Mouse (Mus musculus) testis, adult 2 months (tissue): ENCODE data around the gene Tas1r2. TPM values are rescaled to one million over a fixed set of nuclear protein-coding genes. Genes with fewer than 3 reads are reported as not detected.

Source experiments
- H3K27ac ChIP-seq: fragments of 200-500 bp; 2 replicates; pipeline ENCODE4 v1.5.1; 2012; ENCODE audit warnings: low read depth, low read length; ENCODE audit not compliant: control insufficient read depth, insufficient read depth
- H3K27me3 ChIP-seq: fragments of 200-500 bp; 2 replicates; pipeline ENCODE4 v1.6.1; 2012; ENCODE audit warnings: mild to moderate bottlenecking, low read length, moderate library complexity; ENCODE audit not compliant: control insufficient read depth, insufficient read depth
- H3K36me3 ChIP-seq: fragments of 200-500 bp; 2 replicates; pipeline ENCODE4 v1.6.1; 2012; ENCODE audit warnings: mild to moderate bottlenecking, low read length; ENCODE audit not compliant: control insufficient read depth, insufficient read depth
- H3K4me1 ChIP-seq: fragments of 200-500 bp; 2 replicates; pipeline ENCODE4 v1.6.1; 2012; ENCODE audit warnings: low read length; ENCODE audit not compliant: control insufficient read depth, insufficient read depth
- H3K4me3 ChIP-seq: fragments of 200-500 bp; 2 replicates; pipeline ENCODE4 v1.5.1; 2012; ENCODE audit warnings: low read depth, mild to moderate bottlenecking, low read length, moderate library complexity, mixed read lengths; ENCODE audit not compliant: control insufficient read depth
- CTCF ChIP-seq: fragments of 200-500 bp; IDR thresholded peaks from 2 replicates; pipeline ENCODE4 v1.5.1; 2012; ENCODE audit warnings: low read depth, mild to moderate bottlenecking, inconsistent platforms, low read length, moderate library complexity; ENCODE audit not compliant: control insufficient read depth, insufficient read depth, insufficient replicate concordance
- POLR2A ChIP-seq: fragments of 200-500 bp; IDR thresholded peaks from 2 replicates; pipeline ENCODE4 v1.6.1; 2012; ENCODE audit warnings: low read depth, mild to moderate bottlenecking, inconsistent platforms, low read length, moderate library complexity; ENCODE audit not compliant: control insufficient read depth
- polyA plus RNA-seq: library from polyadenylated mRNA; depleted of rRNA; stranded (reverse); fragments of >200 nt; gene quantifications from 2 replicates; pipeline ENCODE4 v1.2.3, GENCODE M21; 2012

The Tas1r2 gene
- polyA plus RNA-seq, 1 experiment, result not detected

- TF ChIP-seq CTCF, result no peak
- no peak for TF ChIP-seq POLR2A
- Histone ChIP-seq H3K27ac (no peak overlapping the region), H3K27me3 (no peaks in the 10 kb centered on the region), H3K4me1 (peaks cover 3% of the 10 kb centered on the region), H3K36me3 (no peaks in the 10 kb centered on the region), H3K4me3 (peak overlapping the region; percentile 54)
These were observed 36.9 kb upstream of the Tas1r2 start for GRCm38 (mm10) chr4:139616276-139617000.

- Histone ChIP-seq H3K36me3 (no peaks in the 10 kb centered on the region), H3K4me3 (no peak overlapping the region), H3K27ac (no peak overlapping the region), H3K4me1 (peaks cover 3% of the 10 kb centered on the region), H3K27me3 (no peaks in the 10 kb centered on the region)
- TF ChIP-seq CTCF, result no peak
- no peak for TF ChIP-seq POLR2A
These were observed 36.4 kb upstream of the Tas1r2 start for GRCm38 (mm10) chr4:139617001-139617364.

- Histone ChIP-seq H3K27ac (no peak overlapping the region), H3K27me3 (no peaks in the 10 kb centered on the region), H3K4me3 (no peak overlapping the region), H3K36me3 (no peaks in the 10 kb centered on the region), H3K4me1 (peaks cover 9% of the 10 kb centered on the region)
- TF ChIP-seq CTCF, result no peak
- TF ChIP-seq POLR2A, result no peak
These were observed 33.6 kb upstream of the Tas1r2 start for GRCm38 (mm10) chr4:139619765-139620164.

GRCm38 (mm10) chr4:139622373-139623282 is 30.7 kb upstream of the Tas1r2 start, which contains the start of gene Aldh4a1:
Gene Aldh4a1, plus strand, starts transcription at chr4:139622866.
- TF ChIP-seq POLR2A (peak; percentile 79; the same call in 1 of the 2 replicates), CTCF (no peak)
- Histone ChIP-seq H3K36me3 (no peaks in the 10 kb centered on the region), H3K27ac (peak within 1 kb of the TSS; percentile 85), H3K4me3 (peak within 1 kb of the TSS; percentile 83), H3K27me3 (no peaks in the 10 kb centered on the region), H3K4me1 (peaks cover 8% of the 10 kb centered on the region)

- no peak for TF ChIP-seq POLR2A
- no peak for TF ChIP-seq CTCF
- H3K36me3 ChIP-seq, result no peaks in the 10 kb centered on the region
- H3K27me3 ChIP-seq, result no peaks in the 10 kb centered on the region
- H3K27ac ChIP-seq, result no peak overlapping the region
- H3K4me1 ChIP-seq, result peaks cover 8% of the 10 kb centered on the region
- peak overlapping the region; percentile 83 for H3K4me3 ChIP-seq
These were observed 29.8 kb upstream of the Tas1r2 start for GRCm38 (mm10) chr4:139623434-139624115.

GRCm38 (mm10) chr4:139624116-139624489 is 29.2 kb upstream of the Tas1r2 start:
- no peak overlapping the region for H3K4me3 ChIP-seq
- no peak for TF ChIP-seq POLR2A
- H3K27me3 ChIP-seq, result no peaks in the 10 kb centered on the region
- H3K27ac ChIP-seq, result no peak overlapping the region
- no peaks in the 10 kb centered on the region for H3K36me3 ChIP-seq
- H3K4me1 ChIP-seq, result peaks cover 8% of the 10 kb centered on the region

GRCm38 (mm10) chr4:139624706-139625105 is 28.6 kb upstream of the Tas1r2 start:
- TF ChIP-seq POLR2A, result no peak
- no peak for TF ChIP-seq CTCF
- Histone ChIP-seq H3K36me3 (no peaks in the 10 kb centered on the region), H3K4me3 (no peak overlapping the region), H3K4me1 (peaks cover 8% of the 10 kb centered on the region), H3K27me3 (no peaks in the 10 kb centered on the region), H3K27ac (no peak overlapping the region)
